Mouse (Mus musculus) urinary bladder, postnatal 14 days (tissue): ENCODE results near the gene Fmo1.
"Not testable (repeated sequence)": the region's sequence is repeated elsewhere in the genome, so short reads cannot be mapped to it uniquely, and the experiment has no call there.

Experiments used
- DNase-seq: peaks from one replicate; pipeline ENCODE4 v3.0.0; 2021; ENCODE audit warnings: low spot score

Fmo1 gene

DNA sequence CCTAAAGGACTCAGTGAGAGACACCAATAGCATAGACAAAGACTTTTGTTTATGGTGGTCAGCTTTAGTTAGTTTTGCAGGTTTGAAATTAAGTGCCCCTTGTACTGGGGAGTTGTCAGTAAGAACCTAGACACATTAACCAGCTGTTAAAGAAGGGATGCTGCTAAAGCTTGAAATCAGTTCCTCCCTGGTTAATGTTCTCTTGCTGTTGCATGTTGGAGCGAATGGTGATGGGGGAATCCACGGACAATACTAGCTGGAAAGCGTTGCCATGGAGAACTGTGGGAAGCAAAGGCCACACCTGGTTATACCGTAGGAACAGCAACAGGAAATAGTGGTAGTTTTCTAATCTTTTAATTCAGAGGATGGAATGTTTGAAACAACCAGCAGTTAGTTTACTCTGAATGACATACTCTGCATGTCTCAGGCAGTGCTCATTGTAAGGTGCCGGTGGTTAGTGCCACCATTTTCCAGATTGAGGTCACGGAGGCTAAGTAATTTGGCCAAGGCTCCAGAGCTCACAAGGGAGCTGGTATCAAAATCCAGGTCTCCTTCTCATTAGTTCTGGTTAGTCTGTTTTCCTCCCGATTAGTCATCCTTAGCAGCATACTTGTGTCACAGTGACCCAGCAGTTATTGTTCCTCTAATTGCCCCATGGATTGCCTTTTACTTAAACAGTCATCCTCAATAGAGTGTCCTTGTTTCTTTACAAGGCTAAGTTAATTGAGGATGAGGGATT lies 73.9 kb downstream of the Fmo1 start:
- no peak for DNase-seq

DNA sequence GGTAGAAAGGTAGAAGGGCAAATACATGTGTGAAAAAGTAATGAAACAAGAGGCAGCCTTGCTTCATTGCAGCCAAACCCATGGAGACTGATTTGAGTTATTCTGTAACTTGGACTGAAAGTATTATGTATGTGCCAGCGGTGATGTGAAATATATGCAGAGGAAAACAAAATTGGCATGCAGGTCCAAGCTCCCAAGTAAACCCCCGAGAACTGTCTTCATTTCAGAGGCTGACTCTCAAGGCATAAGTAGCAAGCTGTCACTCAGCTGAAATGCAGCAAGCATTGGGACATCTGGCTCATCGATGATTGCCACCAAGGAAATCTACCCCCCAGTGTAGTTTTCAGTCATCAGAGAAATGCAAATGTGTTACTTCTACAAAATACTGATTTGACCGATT lies 81.2 kb downstream of the Fmo1 start:
- DNase-seq = no peak

DNA sequence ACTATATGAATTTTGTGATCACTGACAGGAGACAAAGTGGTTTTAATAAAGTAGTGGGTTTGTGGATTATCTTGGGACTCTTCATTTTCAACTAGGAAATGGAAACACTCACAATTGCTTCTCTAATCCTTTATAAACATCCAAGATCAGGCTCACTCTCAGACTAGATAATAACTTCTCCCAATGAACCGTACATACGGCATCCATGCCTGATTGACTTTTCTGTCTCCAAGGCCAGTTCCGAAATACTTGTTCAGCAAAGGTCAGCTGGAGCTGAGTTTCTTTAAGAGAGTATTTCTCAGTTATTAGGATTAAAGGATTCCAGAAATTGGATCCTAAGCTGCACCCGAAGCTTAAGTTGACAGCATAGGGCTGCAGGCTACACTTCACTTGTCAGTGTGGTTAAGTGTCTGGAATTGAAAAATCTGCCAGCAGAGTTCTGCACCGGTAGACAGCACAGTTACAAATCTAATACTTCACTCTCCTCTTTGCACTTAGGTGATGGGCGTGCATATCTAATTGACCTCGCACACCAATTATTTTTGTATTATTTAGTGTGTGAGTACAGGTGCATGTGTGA lies 82.7 kb downstream of the Fmo1 start:
- DNase-seq = no peak

DNA sequence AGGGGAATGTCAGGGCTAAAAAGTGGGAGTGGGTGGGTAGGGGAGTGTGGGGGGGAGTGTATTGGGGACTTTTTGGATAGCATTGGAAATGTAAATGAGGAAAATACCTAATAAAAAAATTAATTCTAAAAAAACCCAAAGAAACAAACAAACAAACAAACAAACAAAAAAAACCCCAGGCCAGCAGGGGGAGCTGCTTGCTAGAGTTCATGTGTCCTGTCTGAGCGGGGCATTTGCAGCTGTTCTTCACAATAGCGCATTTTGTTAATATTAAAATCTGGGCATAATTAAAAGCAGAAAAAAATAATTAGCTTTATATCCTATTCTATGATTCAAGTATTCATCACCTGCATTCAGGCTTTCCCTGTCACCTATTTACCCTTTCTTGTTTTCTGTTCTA lies 85.4 kb downstream of the Fmo1 start:
- not testable (repeated sequence) for DNase-seq
